Mouse (Mus musculus): ENCODE measurements around the gene Lyst. TPM values are rescaled to one million over a fixed set of nuclear protein-coding genes. Genes with fewer than 3 reads are reported as not detected.

Lyst gene
- polyA plus RNA-seq, 1 experiment from 2014 or later: 4.2 TPM

GRCm38 (mm10) chr13:13558251-13558650 lies 31.9 kb upstream of the Lyst start:
- ATAC-seq (ENCODE audit: insufficient number of reproducible peaks, insufficient read depth, low FRiP score, low TSS enrichment): no peak
- Histone ChIP-seq H3K4me2 (replicated peaks) (no peak overlapping the region), H3K9me3 (no peaks in the 10 kb centered on the region), H3K9ac (no peak overlapping the region), H3K27me3 (no peaks in the 10 kb centered on the region), H3K27ac (no peak overlapping the region), H3K4me1 (no peaks in the 10 kb centered on the region), H3K36me3 (no peaks in the 10 kb centered on the region), H3K4me3 (no peak overlapping the region)
- WGBS: 66% methylated on average over 2 of the region's 2 CpGs

DNA sequence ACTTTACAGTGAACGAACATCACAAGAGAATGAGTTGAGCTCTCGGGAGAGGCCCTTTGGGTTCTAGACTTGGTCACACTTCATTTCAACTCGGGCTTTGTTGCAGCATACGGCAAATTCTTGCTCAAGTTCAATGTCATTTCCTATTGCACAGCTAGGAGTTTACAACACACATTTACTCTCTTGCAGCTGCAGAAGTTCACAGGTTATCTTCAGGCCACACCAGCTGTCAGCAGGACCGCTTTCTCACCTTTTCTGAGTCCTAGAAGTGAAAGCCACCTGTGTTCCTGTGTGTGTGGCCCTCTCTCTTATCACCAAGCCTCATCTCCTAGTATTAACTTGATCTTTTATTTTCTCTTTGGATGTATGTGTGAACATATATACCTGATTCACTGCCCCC lies 31.3 kb upstream of the Lyst start:
- no peak for ATAC-seq (ENCODE audit: insufficient number of reproducible peaks, insufficient read depth, low FRiP score, low TSS enrichment)
- H3K9ac ChIP-seq: no peak overlapping the region
- H3K9me3 ChIP-seq: no peaks in the 10 kb centered on the region
- no peak overlapping the region for H3K4me3 ChIP-seq
- H3K4me1 ChIP-seq: no peaks in the 10 kb centered on the region
- WGBS: 79% methylated on average over 5 of the region's 5 CpGs
- H3K27ac ChIP-seq: no peak overlapping the region
- no peaks in the 10 kb centered on the region for H3K36me3 ChIP-seq
- no peak overlapping the region for H3K4me2 ChIP-seq (replicated peaks)
- no peaks in the 10 kb centered on the region for H3K27me3 ChIP-seq

DNA sequence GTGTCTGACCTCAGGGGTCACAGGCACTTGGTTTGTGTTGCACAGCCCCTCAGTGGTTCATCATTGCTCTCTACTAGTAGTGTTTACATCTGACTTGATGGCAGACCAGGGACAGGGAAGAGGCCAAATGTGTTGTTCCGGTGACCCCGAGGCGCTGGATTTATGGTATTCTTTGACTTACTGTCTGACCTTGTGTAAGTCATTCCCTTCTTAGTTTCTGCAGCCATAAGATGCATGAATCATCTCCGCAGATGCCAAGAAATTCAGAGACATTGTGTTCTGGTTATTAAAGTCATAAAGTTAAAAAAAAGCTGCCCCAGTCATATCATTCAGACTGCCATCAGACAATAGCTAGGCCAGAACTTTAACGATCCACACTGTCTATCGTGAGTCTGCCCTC lies 27.6 kb upstream of the Lyst start:
- Histone ChIP-seq H3K36me3 (no peaks in the 10 kb centered on the region), H3K9me3 (no peaks in the 10 kb centered on the region), H3K4me1 (no peaks in the 10 kb centered on the region), H3K4me3 (no peak overlapping the region), H3K9ac (no peak overlapping the region), H3K4me2 (replicated peaks) (no peak overlapping the region), H3K27ac (no peak overlapping the region), H3K27me3 (no peaks in the 10 kb centered on the region)
- no peak for ATAC-seq (ENCODE audit: insufficient number of reproducible peaks, insufficient read depth, low FRiP score, low TSS enrichment)
- WGBS: 86% methylated on average over 6 of the region's 6 CpGs

- Histone ChIP-seq H3K27me3 (no peaks in the 10 kb centered on the region), H3K9ac (no peak overlapping the region), H3K36me3 (no peaks in the 10 kb centered on the region), H3K4me1 (no peaks in the 10 kb centered on the region), H3K9me3 (no peaks in the 10 kb centered on the region), H3K4me2 (replicated peaks) (no peak overlapping the region), H3K4me3 (no peak overlapping the region), H3K27ac (no peak overlapping the region)
- ATAC-seq (ENCODE audit: insufficient number of reproducible peaks, insufficient read depth, low FRiP score, low TSS enrichment): no peak
- 70% methylated on average over 2 of the region's 2 CpGs for WGBS
Observed at GRCm38 (mm10) chr13:13564116-13564515, 26.1 kb upstream of the Lyst start.

- 72% methylated on average over 4 of the region's 4 CpGs for WGBS
- no peak for ATAC-seq (ENCODE audit: insufficient number of reproducible peaks, insufficient read depth, low FRiP score, low TSS enrichment)
Observed at GRCm38 (mm10) chr13:13564541-13564940, 25.7 kb upstream of the Lyst start.

DNA sequence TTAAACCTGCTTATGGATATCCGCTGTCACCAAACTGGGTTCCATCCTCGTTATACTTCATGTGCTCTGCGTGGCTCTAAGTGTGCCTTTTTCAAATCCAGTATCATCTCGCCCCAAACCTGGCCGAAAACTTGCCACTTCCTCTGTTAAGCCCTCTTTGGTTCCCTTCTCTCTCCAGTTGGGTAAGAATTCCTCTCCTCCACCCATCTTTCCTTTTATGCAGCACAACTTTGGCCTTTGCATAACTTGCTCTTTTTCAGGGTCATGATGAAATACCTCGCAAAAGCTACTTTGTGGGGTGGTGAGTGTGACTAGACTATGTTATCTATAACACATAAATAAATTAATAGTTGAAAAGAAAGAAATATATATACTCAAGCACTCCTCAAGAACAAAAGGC lies 22.6 kb upstream of the Lyst start:
- no peak overlapping the region for H3K4me2 ChIP-seq (replicated peaks)
- no peak overlapping the region for H3K4me3 ChIP-seq
- H3K4me1 ChIP-seq: no peaks in the 10 kb centered on the region
- no peaks in the 10 kb centered on the region for H3K9me3 ChIP-seq
- H3K27ac ChIP-seq: no peak overlapping the region
- H3K9ac ChIP-seq: no peak overlapping the region
- 89% methylated on average over 6 of the region's 6 CpGs for WGBS
- no peak for ATAC-seq (ENCODE audit: insufficient number of reproducible peaks, insufficient read depth, low FRiP score, low TSS enrichment)
- no peaks in the 10 kb centered on the region for H3K36me3 ChIP-seq
- H3K27me3 ChIP-seq: no peaks in the 10 kb centered on the region

More at GRCm38 (mm10) chr13:13564541-13564940, 25.7 kb upstream of the Lyst start:
- Histone ChIP-seq H3K36me3 (no peaks in the 10 kb centered on the region), H3K9me3 (no peaks in the 10 kb centered on the region), H3K4me1 (no peaks in the 10 kb centered on the region), H3K27ac (no peak overlapping the region), H3K27me3 (no peaks in the 10 kb centered on the region), H3K9ac (no peak overlapping the region), H3K4me3 (no peak overlapping the region), H3K4me2 (replicated peaks) (no peak overlapping the region)

GRCm38 (mm10) chr13:13568824-13569223 lies 21.4 kb upstream of the Lyst start:
- WGBS: 68% methylated on average over 1 of the region's 1 CpGs
- Histone ChIP-seq H3K9me3 (no peaks in the 10 kb centered on the region), H3K27ac (no peak overlapping the region), H3K27me3 (no peaks in the 10 kb centered on the region), H3K9ac (no peak overlapping the region), H3K4me3 (no peak overlapping the region), H3K4me2 (replicated peaks) (no peak overlapping the region), H3K36me3 (no peaks in the 10 kb centered on the region), H3K4me1 (no peaks in the 10 kb centered on the region)
- ATAC-seq (ENCODE audit: insufficient number of reproducible peaks, insufficient read depth, low FRiP score, low TSS enrichment): no peak

DNA sequence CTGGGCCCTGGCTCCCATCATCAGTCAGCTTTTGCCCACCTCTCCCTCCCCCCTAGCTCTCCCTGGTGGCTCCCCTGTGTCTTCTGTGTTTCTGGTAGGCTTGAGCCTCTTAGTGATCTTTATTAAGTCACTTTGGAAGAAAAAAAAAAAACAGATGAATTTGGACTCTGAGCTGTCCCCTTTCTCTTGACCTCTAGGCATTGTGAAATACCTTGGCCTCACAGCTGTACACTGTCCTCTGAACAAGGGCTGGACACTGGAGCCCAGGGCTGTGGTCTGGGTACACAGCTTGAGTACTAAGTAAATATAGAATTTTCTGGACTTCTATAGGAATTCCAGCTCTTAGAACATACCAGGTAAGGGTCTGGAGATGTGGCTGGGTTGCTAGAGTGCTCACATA lies 20.6 kb upstream of the Lyst start:
- H3K36me3 ChIP-seq: no peaks in the 10 kb centered on the region
- H3K9me3 ChIP-seq: no peaks in the 10 kb centered on the region
- no peak overlapping the region for H3K4me3 ChIP-seq
- no peaks in the 10 kb centered on the region for H3K4me1 ChIP-seq
- no peak overlapping the region for H3K4me2 ChIP-seq (replicated peaks)
- H3K9ac ChIP-seq: no peak overlapping the region
- no peaks in the 10 kb centered on the region for H3K27me3 ChIP-seq
- no peak for ATAC-seq (ENCODE audit: insufficient number of reproducible peaks, insufficient read depth, low FRiP score, low TSS enrichment)
- H3K27ac ChIP-seq: no peak overlapping the region

GRCm38 (mm10) chr13:13572060-13572835 lies 17.9 kb upstream of the Lyst start:
- H3K36me3 ChIP-seq: no peaks in the 10 kb centered on the region
- WGBS: 64% methylated on average over 10 of the region's 10 CpGs
- H3K9ac ChIP-seq: no peak overlapping the region
- H3K9me3 ChIP-seq: no peaks in the 10 kb centered on the region
- ATAC-seq (ENCODE audit: insufficient number of reproducible peaks, insufficient read depth, low FRiP score, low TSS enrichment): no peak
- H3K27me3 ChIP-seq: no peaks in the 10 kb centered on the region
- no peak overlapping the region for H3K4me3 ChIP-seq
- H3K27ac ChIP-seq: no peak overlapping the region
- H3K4me2 ChIP-seq (replicated peaks): no peak overlapping the region
- 0 out of 2 replicates have a peak, but pooled peaks cover 3% of the 10 kb centered on the region for H3K4me1 ChIP-seq

DNA sequence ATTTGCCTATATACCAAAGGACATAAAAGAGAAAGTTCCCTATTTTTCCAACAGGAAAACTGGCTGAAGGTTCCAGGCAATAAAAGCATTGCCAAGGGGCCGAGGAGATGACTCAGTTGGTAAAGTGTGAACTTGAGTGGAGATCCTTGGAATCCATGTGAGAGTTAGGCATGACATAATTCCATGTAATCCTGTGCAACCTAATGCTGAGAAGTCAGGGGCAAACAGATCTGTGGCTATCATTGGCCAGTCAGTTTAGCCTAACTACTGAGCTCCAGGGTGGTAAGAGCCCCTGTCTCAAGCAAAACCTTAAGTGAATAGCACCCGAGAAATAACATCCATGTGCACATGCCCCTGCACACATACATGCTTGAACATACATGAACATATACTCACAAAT lies 17.3 kb upstream of the Lyst start:
- no peak overlapping the region for H3K9ac ChIP-seq
- H3K4me3 ChIP-seq: no peak overlapping the region
- ATAC-seq (ENCODE audit: insufficient number of reproducible peaks, insufficient read depth, low FRiP score, low TSS enrichment): no peak
- WGBS: 89% methylated on average over 2 of the region's 2 CpGs
- no peaks in the 10 kb centered on the region for H3K36me3 ChIP-seq
- no peaks in the 10 kb centered on the region for H3K27me3 ChIP-seq
- no peak overlapping the region for H3K4me2 ChIP-seq (replicated peaks)
- H3K27ac ChIP-seq: no peak overlapping the region
- no peaks in the 10 kb centered on the region for H3K9me3 ChIP-seq
- H3K4me1 ChIP-seq: 0 out of 2 replicates have a peak, but pooled peaks cover 3% of the 10 kb centered on the region

DNA sequence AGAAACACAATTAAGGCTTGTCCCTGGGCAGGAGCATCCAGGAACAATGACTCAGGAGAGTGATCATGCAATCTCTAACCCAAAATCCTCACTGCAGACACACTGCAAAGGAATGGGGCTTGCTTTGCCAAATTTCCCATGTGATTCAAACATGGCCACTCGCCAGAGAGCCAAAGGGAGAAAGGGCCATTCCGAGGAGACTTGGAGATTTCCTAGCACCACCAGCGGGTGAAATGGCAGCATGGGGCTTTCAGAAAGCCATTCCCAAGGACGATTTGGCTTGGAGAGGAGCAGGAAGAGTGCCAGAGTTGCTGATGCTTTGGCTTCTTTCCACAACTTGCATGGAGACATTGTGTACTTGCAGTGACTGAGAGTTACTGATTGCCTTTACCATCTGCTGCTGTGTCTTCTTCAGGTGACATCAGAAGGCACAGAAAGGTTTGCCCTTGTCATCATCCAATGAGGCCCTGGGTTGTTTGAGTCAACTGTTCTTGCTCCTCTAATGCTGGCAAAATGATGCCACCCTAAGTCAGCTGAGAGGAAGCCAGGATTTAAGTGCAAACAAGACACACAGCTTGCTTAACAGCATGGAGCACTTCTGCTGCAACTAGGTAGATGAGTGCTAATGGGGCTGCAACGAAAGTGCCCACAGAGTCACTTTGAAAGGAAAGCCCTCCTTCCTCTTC lies 16.5 kb upstream of the Lyst start:
- 71% methylated on average over 5 of the region's 5 CpGs for WGBS
- Histone ChIP-seq H3K27me3 (no peaks in the 10 kb centered on the region), H3K9ac (no peak overlapping the region), H3K4me2 (replicated peaks) (no peak overlapping the region), H3K4me1 (0 out of 2 replicates have a peak, but pooled peaks cover 3% of the 10 kb centered on the region), H3K36me3 (no peaks in the 10 kb centered on the region), H3K27ac (no peak overlapping the region), H3K9me3 (no peaks in the 10 kb centered on the region), H3K4me3 (no peak overlapping the region)
- no peak for ATAC-seq (ENCODE audit: insufficient number of reproducible peaks, insufficient read depth, low FRiP score, low TSS enrichment)

DNA sequence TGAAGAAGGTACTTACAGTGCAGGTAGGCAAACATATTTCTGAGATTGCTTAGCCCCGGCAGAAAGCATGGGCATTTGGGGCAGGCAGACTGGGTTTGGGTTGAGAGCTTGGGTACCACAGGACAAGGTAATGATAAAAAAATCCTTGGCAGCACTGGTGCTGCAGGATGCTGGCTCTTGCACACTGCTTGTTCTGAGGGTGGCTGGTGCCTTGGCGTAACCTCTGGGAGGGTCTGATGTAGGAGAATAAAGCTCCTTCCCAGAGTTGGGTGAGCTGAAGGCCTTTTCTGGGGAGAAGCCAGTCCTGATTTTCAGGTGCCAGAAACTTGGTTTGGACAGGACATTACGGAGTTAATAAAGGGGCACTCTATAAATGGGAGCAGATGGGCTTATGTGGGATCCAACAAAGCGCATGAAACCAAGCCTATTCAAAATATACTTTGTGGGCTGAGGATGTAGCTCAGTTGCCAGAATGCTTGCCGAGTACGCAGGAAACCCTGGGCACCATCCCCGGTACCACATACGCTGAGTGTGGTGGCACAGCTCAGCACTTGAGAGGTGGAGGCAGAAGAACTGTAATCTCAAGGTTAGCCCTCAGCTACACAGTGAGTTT lies 15.8 kb upstream of the Lyst start:
- Histone ChIP-seq H3K36me3 (no peaks in the 10 kb centered on the region), H3K4me2 (replicated peaks) (no peak overlapping the region), H3K27me3 (no peaks in the 10 kb centered on the region), H3K9me3 (no peaks in the 10 kb centered on the region), H3K27ac (no peak overlapping the region), H3K4me1 (0 out of 2 replicates have a peak, but pooled peaks cover 3% of the 10 kb centered on the region), H3K9ac (no peak overlapping the region), H3K4me3 (no peak overlapping the region)
- WGBS: 50% methylated on average over 8 of the region's 8 CpGs
- ATAC-seq (ENCODE audit: insufficient number of reproducible peaks, insufficient read depth, low FRiP score, low TSS enrichment): no peak
